Mouse (Mus musculus): ENCODE results near the gene Pde4b. TPM values are rescaled to one million over a fixed set of nuclear protein-coding genes. Genes with fewer than 3 reads are reported as not detected.

Gene Pde4b
- total RNA-seq, 2 experiments from 2014 or later = 129 to 140 TPM

DNA sequence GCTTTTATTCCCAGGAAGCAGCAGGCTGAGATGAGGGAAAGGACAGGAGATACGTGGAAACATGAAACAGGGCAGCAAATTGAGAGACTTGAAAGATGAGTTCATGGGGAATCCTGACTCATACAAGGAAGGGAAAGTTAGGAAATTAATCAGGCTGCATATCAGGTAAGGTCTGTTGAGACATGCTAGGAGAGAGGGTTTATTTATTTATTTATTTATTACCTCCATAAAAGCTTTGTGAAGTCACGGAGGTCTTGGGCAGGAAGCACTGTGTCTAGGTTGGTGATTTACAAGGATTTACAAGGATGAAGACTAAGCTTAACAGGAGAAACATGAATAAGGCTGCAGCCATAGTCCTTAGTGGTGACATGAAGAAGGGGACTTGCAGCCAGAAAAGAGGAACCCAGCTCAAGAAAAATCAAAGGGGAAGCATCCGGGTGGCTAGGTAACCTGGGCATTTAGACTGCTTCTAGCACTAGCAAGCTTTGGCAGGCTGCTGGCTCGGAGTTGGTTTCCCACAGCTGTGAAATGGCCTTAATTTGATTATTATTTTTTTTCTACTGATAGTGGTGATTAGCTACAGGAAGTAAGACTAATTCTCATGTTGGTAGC lies 342.5 kb downstream of the Pde4b start:
- DNase-seq (ENCODE audit: low spot score in 2 of 2) = no peak
- intact Hi-C loops (cut with DNase I) = loop anchor here (10.0 kb wide), 3 partner anchors 45 to 175 kb away; no protein-coding TSS in a partner anchor

DNA sequence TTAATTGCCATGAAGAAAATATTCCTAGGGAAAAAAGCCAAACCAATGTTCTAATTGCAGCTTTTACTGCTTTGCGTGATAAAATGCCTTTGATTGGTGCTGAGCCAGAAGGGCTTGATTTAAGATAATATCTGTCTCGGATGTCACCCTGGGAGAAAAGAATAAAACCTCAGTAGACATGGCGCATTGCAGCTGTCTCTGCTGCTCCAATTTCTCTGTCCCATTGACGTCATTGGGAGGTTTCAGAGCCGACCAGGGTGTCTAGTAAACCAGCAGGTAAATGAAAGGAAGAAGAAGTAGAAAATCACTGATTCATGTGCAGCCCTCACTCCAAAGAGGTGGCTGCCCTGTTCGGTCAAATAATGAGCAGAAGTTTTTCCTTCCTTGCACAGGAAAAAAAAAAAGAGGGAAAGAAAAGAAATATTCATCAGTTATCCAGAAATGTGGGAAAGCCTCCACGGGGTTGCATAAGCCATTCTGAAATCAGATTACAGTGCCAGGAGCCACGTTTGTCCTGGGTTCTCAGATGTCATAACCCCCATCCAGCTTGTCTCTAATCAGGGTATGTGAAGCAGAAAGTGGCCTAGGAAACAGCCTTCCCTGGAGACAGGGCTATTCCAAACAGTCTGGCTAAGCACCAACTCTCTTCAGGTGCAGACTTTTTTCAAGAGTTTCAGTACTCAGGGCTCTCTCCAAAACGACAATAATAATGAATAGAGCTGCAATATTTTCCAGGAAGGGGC lies 344.9 kb downstream of the Pde4b start:
- DNase-seq (ENCODE audit: low spot score in 2 of 2) = no peak
- intact Hi-C loops (cut with DNase I) = no loop called here

DNA sequence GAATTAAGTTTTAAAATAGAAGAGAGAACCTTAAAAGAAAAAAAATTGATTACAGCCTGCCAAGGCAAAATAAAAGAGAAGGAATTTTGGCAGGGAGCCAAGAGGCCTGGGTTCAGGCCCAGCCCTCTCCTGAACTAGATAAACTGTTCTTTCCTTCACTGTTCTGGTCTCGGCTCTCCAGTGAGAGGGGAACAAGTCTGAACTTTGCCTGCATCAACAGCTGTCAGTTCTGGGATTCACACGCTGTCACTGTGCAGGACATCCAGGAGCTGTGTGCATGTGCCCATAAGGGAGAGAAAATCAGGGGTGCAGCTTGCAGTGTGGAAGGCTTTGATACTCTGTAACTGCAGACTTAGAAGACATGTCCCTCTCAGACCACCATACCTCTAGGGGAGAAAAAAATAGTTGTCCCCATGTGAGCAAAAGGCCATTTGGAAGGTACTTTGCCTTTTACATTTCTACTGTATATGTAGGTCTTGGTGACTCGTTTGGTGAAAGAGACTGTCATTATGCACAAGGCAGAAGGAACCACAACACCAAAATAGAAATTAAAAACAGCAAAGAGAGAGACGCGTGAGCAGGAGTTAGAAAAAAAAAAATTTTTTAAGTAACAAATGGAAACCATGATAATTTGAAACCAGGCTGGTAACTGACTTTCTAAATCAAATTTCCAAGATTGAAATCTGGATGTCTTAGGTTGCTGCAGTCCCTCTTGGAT lies 352.2 kb downstream of the Pde4b start:
- DNase-seq (ENCODE audit: low spot score in 2 of 2) = no peak
- intact Hi-C loops (cut with DNase I) = no loop called here

DNA sequence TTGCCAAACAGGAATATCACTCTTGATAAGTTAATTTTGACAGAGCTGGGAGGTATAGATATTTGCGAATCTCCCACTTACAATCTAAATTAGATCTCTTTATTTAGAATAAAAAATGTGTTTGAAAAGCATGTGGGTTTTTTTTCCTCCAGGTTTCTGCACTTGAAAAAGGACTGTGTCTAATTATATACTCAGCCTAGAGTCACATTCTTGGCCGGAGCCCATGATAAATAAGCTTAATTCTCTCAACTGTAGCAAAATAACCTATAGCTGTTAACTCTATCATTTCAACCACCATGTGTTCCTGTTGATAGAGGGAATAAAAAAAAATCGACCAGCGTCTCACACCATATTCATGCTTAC lies 352.8 kb downstream of the Pde4b start:
- intact Hi-C loops (cut with DNase I) = no loop called here
- DNase-seq (ENCODE audit: low spot score in 2 of 2) = no peak

DNA sequence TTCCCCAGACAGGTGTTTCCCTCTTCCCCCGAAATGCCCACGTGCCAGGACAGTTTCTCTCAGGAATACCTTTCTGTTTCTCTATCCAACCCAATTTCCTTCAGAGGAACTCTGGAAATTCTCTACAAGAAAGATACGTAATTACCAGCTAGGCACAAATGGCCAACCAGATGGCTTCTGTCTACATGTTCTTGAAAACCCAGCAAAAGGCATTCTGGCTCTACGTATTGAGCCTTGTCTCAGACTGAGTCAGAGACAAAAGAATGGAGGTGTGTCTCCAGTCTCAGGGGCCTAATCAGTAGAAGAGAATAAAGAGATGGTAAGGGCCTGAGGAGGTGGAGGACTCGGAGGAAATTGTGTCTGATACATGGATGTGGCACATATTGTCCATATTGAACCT lies 356.2 kb downstream of the Pde4b start:
- intact Hi-C loops (cut with DNase I) = no loop called here
- no peak for DNase-seq (ENCODE audit: low spot score in 2 of 2)

DNA sequence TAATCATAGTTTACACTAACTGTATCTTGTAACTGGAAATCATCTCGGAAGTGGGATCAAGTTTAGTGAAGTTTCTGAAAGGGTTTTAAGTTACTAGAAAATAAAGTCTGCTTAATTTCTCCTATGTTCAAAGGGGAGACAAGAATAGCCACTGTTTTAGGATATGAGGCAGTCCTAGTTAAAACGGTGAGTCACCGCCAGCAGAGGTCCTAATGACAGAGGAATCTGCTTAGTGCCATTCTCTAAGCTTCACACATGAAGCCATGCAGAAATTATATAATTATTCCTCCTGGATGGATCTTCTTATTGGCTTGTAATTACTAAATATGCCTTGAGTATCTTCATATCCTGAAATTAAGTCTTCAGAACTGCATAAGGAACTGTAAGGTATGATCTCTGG lies 357.2 kb downstream of the Pde4b start:
- intact Hi-C loops (cut with DNase I) = no loop called here
- no peak for DNase-seq (ENCODE audit: low spot score in 2 of 2)

DNA sequence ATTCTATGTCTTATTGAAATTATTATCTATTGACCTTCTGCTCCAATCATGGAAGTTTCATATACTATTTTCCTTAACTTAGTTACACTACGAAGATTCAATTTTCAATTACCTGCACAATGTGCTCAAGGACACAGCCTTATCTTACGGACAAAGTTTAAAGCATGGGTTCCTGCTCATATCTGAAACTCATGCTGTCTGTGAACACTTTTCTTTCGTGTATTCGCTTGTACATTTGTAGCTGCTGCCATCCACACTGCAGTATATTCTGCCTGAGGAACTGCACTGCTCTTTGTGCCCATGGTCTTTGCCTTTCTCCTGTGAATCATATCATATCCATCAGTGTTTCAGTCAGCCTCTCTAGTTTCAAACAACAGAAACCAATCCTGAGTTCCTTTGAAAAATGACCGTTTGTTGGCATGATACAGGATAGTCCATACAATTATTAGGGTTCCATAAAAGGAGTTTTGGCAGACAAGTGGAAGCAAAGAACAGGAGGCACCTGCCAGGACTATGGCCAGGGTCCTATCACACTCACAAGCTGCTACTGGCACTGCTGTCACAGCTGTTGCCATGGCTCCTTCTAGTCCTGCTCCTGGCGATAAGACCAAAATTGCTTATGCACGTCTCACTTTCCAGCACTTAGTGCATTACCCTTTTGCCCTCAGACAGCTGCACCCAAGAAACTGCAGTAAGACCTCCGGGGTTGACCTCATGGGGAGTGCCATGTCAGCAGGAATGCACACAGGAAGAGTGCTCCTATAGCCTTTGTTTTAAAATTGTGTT lies 359.0 kb downstream of the Pde4b start:
- intact Hi-C loops (cut with DNase I) = no loop called here
- DNase-seq (ENCODE audit: low spot score in 2 of 2) = no peak

DNA sequence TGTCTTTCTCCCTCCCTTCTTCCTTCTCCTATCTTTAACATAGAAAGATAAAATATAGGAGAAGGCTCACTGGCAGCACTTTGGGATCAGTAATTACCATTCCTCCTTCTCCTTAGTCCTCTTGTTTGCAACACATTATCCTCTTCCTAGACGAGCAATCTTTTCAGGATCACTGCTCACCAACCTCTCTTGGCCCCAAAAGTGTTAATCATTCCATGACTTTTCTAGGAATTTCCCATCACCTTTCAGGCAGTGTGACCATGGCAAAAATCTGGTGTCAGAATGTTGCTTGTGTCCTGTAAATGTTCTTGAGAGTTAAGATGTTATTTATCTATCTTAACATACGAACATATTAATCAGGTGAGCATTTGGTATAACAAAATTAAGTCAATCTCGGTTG lies 369.1 kb downstream of the Pde4b start:
- DNase-seq (ENCODE audit: low spot score in 2 of 2) = no peak
- intact Hi-C loops (cut with DNase I) = no loop called here

DNA sequence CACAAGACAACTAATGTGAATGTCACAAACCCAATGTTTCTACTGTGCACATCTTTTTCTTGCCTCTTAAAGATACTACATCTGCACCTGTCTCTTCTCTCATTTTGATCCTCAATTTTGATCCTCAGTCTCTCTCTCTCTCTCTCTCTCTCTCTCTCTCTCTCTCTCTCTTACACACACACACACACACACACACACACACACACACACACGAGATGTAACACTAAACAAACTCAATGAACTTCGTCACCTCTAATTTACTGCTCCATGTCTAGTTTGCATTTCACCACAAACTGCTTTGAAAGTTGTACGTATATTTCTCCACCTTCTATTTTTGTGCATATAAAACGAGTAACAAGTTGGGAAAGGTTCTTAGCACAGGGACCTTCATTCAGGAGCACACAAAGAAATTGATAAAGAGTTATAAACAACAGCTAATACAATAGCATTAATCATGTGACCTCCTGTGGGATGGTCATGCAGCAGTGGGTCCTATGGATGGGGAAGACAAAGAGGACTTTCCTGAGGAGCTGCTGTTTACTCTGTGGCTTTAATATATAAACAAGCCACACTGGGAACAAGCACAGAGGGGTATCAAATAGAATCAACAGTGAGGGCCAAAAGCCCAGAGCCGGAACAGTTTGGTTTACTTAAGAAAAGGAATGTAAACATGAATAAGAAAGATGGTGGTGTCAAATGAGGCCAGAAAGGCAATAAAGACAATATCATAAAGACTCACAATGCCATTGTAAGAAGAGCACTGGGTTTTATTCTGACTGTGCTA lies 372.1 kb downstream of the Pde4b start:
- intact Hi-C loops (cut with DNase I) = no loop called here
- no peak for DNase-seq (ENCODE audit: low spot score in 2 of 2)

DNA sequence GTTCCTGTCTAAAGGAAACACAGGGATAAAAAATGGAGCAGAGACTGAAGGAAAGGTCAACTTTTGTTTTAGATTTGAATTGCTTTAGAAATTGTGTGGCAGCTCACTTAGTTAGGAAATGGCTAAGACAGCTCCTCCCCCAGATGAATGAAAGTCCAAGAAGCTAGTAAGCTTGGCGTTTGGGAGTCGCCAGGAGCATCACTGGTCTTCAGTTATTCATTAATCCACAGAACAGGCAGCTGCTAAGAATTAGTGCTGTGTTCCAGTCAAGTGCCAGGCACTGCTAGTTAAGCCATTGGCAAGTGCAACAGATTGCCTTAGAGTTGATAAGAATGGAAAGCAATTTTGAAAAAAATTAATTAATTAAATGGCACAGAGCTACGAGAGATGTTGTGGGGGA lies 390.8 kb downstream of the Pde4b start:
- intact Hi-C loops (cut with DNase I) = loop anchor here (10.0 kb wide), 1 partner anchor 53 kb away; no protein-coding TSS in a partner anchor
- DNase-seq (ENCODE audit: low spot score in 2 of 2) = no peak

DNA sequence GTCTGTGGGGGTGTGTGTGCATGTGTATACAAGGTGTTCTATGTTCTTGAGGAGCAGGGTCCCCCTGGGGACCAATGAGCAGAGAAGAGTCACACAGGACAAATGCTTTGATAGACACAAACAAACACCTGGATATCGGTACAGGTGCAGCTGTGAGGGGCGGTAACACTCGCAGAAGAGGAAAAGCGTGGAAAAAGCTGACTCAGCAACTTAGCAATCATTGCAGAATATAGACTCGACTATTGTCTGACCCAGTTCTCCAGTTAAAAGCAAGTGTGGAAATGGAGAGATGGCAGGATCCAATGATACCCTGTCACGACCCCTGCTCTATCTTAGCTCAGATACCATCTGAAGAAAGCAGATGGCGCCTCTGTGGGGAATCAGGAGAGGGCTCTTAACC lies 391.5 kb downstream of the Pde4b start:
- DNase-seq (ENCODE audit: low spot score in 2 of 2) = no peak
- intact Hi-C loops (cut with DNase I) = loop anchor here (10.0 kb wide), 1 partner anchor 54 kb away; no protein-coding TSS in a partner anchor

DNA sequence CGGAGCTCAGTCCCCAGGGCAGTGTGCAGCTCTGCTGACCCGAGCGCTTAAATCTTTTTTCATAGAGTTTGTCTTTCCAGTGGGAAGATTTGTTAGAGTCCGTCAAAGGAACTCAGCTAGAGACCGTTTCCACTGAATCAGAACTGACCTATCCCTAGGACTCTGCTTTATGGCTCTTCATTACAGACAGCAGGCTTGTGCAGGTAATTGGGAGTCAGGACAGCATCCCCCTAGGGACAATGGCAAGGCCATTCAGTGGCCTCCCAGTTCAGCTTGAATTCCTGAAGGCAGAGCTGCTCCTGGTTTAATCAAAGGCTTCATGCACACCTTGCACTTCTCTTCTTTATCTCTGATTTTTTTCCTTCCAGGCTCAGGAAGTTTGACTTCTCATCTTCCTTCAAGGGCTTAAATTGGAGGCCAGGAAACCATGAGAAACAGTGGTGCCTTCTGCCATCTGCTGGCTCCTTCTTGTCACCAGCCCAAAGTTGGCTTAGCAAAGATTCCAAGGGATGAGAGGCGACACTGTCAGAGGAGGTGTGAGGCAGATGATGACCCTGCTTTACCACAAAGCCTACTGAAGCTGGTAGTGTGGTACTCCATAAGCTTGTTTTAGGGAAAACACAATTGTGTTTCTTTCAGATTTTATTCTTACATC lies 393.6 kb downstream of the Pde4b start:
- intact Hi-C loops (cut with DNase I) = loop anchor here (1.0 to 10.0 kb wide), 2 partner anchors 166 to 255 kb away; no protein-coding TSS in a partner anchor
- peak; percentile 43 to 45 for DNase-seq (ENCODE audit: low spot score in 2 of 2)

DNA sequence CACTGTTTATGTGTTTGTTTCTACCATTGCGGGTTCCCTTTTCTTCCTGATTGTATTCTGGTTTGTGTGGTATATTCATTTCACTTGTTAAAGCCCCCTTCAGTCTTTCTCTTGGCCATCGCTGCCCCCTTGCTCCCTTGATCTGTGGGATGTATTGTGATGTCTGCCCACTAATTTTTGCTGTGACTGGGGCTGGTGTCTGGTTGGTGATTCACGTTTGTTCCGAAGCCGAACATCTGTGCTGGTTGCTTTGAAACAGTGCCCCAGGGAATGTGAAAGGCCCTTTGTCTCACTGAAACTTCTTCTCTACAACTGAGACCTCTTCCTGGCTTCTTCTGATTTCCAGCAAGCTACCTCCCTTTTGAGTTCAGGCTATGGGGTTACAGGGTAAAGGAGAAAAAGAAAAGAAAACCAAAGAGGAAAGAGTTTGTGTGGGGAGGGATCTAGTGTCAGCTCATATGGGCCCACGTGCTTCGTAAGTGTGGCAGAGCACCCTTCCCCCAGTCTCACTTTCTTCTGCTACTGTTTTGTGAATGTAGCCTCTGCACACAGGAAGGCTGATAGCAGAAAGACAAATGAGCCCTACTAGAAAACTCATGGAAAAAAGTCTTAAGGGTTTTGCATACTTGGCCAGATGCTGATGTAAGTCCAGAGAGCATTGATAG lies 396.1 kb downstream of the Pde4b start:
- DNase-seq (ENCODE audit: low spot score in 2 of 2) = no peak
- intact Hi-C loops (cut with DNase I) = loop anchor here (10.0 kb wide), 1 partner anchor 169 kb away; no protein-coding TSS in a partner anchor

DNA sequence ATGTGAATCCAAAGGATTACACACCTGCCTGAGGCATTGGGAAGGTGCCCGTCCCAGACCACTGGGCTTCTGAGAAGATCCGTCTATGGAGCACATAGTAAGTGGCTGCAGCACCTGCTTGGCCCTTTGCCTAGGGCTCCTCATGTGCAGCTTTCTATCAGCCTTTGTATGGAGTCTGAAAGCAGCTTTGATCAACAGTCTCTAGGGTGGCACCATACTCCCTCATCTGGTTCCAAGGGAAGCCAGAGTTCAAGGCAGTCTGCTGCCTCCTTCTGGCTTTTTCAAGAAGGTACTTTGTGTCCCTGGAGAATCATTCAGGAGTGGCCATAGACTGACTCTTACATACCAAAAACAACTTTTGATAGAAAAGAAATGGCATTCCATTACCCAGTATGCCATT lies 397.4 kb downstream of the Pde4b start:
- DNase-seq (ENCODE audit: low spot score in 2 of 2) = no peak
- intact Hi-C loops (cut with DNase I) = loop anchor here (10.0 kb wide), 1 partner anchor 170 kb away; no protein-coding TSS in a partner anchor

DNA sequence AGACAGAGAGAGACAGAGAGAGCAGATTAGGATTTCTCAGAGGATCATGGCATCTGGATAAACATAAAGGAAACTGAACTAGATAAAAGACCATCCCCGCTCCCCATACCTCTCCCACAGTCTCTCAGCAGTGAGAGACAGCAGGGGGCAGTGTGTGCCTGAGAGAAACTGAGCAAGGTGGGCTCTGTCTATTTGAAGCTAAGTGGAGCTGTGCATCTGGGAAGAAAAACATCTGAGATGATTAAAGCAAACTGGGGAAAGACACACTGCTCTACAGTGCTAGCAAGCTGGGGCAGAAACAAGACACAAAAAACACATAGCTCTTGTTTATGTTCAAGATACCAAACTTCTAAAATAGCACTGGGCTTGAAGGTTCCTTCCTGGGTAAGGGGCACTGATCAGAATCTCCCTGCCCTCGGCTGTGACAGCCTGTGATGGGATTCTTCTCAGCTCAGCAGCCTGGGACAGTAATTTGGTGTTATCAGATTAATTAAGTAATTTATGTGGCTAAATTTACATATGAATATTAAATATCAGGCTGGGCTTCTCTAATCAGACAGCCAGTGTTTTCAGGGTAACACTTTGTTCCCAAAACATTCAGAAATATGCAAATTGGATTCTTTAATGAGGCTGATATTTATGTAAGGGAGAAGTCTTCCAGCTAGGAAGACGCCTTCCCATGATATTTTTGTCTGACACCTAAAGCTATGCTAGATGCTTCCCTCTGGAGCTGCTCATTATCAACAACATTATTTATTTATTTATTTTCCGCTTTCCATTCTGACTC lies 399.0 kb downstream of the Pde4b start:
- DNase-seq (ENCODE audit: low spot score in 2 of 2) = no peak
- intact Hi-C loops (cut with DNase I) = loop anchor here (10.0 kb wide), 1 partner anchor 172 kb away; no protein-coding TSS in a partner anchor

DNA sequence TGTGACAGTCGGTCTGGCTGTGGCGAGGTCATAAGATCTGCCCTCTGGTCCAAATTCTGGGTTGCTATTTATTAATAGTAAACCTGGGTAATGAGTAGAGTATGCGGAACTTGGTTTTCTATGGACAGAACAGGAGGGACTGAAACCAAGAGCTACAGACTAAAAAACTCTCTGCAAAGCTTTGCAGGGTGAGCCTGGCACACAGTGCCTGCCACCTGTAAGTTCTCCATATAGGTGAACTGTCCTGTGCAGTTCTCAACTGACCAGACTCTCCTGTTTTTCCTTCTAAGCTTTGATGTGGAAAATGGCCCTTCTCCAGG lies 399.5 kb downstream of the Pde4b start:
- intact Hi-C loops (cut with DNase I) = loop anchor here (10.0 kb wide), 1 partner anchor 172 kb away; no protein-coding TSS in a partner anchor
- no peak for DNase-seq (ENCODE audit: low spot score in 2 of 2)

DNA sequence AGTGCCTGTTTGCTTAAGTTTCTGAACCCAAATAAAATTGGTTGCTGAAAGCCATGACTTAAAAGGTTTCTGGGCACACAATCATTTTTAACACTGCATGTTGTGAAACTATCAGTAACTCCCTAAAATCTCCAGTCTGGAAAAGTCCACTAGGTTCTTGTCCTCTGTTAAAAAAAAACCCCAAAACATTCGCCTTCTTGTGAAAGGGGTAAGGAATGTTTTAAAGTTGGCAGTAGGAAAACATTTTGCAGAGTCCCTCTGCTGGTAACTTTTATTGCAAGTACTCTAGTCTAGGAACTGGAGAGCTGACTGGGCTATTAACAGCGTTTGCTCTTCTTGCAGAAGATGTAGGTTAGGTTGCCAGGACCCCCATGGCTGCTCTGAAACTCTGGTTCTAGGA lies 400.7 kb downstream of the Pde4b start:
- intact Hi-C loops (cut with DNase I) = loop anchor here (10.0 kb wide), 1 partner anchor 173 kb away; no protein-coding TSS in a partner anchor
- DNase-seq (ENCODE audit: low spot score in 2 of 2) = no peak

Data from left cerebral cortex, postnatal 36 days (tissue).